Mouse (Mus musculus) cerebellum, adult 9-10 months (tissue): ENCODE measurements around the gene Gm13128.
"Not testable (repeated sequence)": the region's sequence is repeated elsewhere in the genome, so short reads cannot be mapped to it uniquely, and the experiment has no call there.

Experiments
- DNase-seq: peaks from one replicate; pipeline ENCODE4 v3.0.0; 2022

The Gm13128 gene

GRCm38 (mm10) chr4:144329949-144330348 is at the start of gene Gm13128:
Gene Gm13128 (plus strand): TSS chr4:144330249.
- DNase-seq: not testable (repeated sequence)

GRCm38 (mm10) chr4:144280388-144280787 is 49.7 kb upstream of the Gm13128 start, which contains the start of gene Pramel5:
Gene Pramel5 (minus strand): TSS chr4:144280488.
- DNase-seq: not testable (repeated sequence)

GRCm38 (mm10) chr4:144299414-144299813 is 30.6 kb upstream of the Gm13128 start:
- not testable (repeated sequence) for DNase-seq

GRCm38 (mm10) chr4:144312666-144313460 is 17.2 kb upstream of the Gm13128 start:
- DNase-seq: not testable (repeated sequence)

GRCm38 (mm10) chr4:144335856-144336255 is 5.8 kb downstream of the Gm13128 start:
- DNase-seq: not testable (repeated sequence)

GRCm38 (mm10) chr4:144357642-144358041 is 27.6 kb downstream of the Gm13128 start, which contains the start of gene Gm13119:
Gene Gm13119 (plus strand): TSS chr4:144357942.
- DNase-seq: not testable (repeated sequence)

GRCm38 (mm10) chr4:144377911-144378310 is 47.9 kb downstream of the Gm13128 start, which contains the start of gene Pramef20:
Gene Pramef20 (minus strand): TSS chr4:144377933.
- no peak for DNase-seq
